Mouse (Mus musculus) CH12.LX (cell line): ENCODE results near the gene Adgrg5. TPM values are rescaled to one million over a fixed set of nuclear protein-coding genes. Genes with fewer than 3 reads are reported as not detected.

Experiments
- DNase-seq: peaks from one replicate; pipeline ENCODE4 v3.0.0-alpha.2; 2013; ENCODE audit errors: extremely low read depth
- H3K27ac ChIP-seq: 2 replicates; pipeline ENCODE4 v1.5.1; 2012; ENCODE audit warnings: low read depth, mild to moderate bottlenecking, control low read depth, moderate library complexity; ENCODE audit not compliant: insufficient read depth
- H3K27me3 ChIP-seq: replicated peaks from 2 replicates; pipeline ENCODE3; 2012; ENCODE audit warnings: inconsistent platforms
- H3K36me3 ChIP-seq, 2 experiments: replicated peaks in 1 of 2; 2 replicates each; pipeline versions ENCODE3 to v1.6.1; 2012; ENCODE audit warnings: inconsistent platforms in 1 of 2, low read length in 1 of 2, mild to moderate bottlenecking in 1 of 2, mixed read lengths in 1 of 2, moderate library complexity in 1 of 2; ENCODE audit not compliant: control insufficient read depth in 1 of 2, insufficient read depth in 1 of 2
- H3K4me1 ChIP-seq, 2 experiments: 2 replicates each; pipeline ENCODE4 v1.6.1; 2012; ENCODE audit warnings: inconsistent platforms in 1 of 2, moderate library complexity in 1 of 2; ENCODE audit not compliant: insufficient read depth in 2 of 2, control insufficient read depth in 1 of 2
- H3K4me2 ChIP-seq: 2 replicates; pipeline ENCODE4 v1.6.1; 2012; ENCODE audit warnings: low read depth, mild to moderate bottlenecking, control low read depth; ENCODE audit not compliant: poor library complexity, insufficient read depth, severe bottlenecking
- H3K4me3 ChIP-seq, 3 experiments: fragments of 150-350 bp in 1 of 3; sonication (generic) in 1 of 3; replicated peaks in 1 of 3; 2 replicates each; pipeline versions ENCODE3 to v1.5.1; 2011 to 2012; ENCODE audit warnings: low read depth in 2 of 3, low read length in 2 of 3, mild to moderate bottlenecking in 2 of 3, moderate library complexity in 2 of 3, control low read depth in 1 of 3, improper control_type of control experiment in 1 of 3, inconsistent platforms in 1 of 3, mixed read lengths in 1 of 3; ENCODE audit not compliant: poor library complexity in 1 of 3
- H3K79me2 ChIP-seq: replicated peaks from 2 replicates; pipeline ENCODE4 v1.6.1; 2012; ENCODE audit warnings: mild to moderate bottlenecking, moderate library complexity; ENCODE audit not compliant: control insufficient read depth, poor library complexity, insufficient read depth, severe bottlenecking; ENCODE audit errors: extremely low read depth
- H3K9ac ChIP-seq: 2 replicates; pipeline ENCODE4 v1.6.1; 2012; ENCODE audit warnings: low read depth, mild to moderate bottlenecking, control low read depth, moderate library complexity; ENCODE audit not compliant: insufficient read depth
- H3K9me3 ChIP-seq: replicated peaks from 2 replicates; pipeline ENCODE3; 2012; ENCODE audit warnings: low read length, inconsistent platforms, mixed read lengths
- BHLHE40 ChIP-seq: IDR thresholded peaks from 2 replicates; pipeline ENCODE4 v1.6.1; 2011; ENCODE audit warnings: mild to moderate bottlenecking, low read depth, low read length, improper control_type of control experiment
- CHD1 ChIP-seq: IDR thresholded peaks from 2 replicates; pipeline ENCODE4 v1.6.1; 2012; ENCODE audit warnings: low read depth, low read length, improper control_type of control experiment, inconsistent platforms
- CHD2 ChIP-seq: IDR thresholded peaks from 2 replicates; pipeline ENCODE4 v1.6.1; 2011; ENCODE audit warnings: low read length, improper control_type of control experiment
- CTCF ChIP-seq, 2 experiments: IDR thresholded peaks in 1 of 2; conservative IDR thresholded peaks in 1 of 2; 2 replicates each; pipeline ENCODE4 v1.5.1; 2011 to 2012; ENCODE audit warnings: low read depth in 2 of 2, low read length in 2 of 2, improper control_type of control experiment in 1 of 2, inconsistent platforms in 1 of 2, mild to moderate bottlenecking in 1 of 2, moderate library complexity in 1 of 2
- E2F4 ChIP-seq: IDR thresholded peaks from 2 replicates; pipeline ENCODE4 v1.6.1; 2011; ENCODE audit warnings: low read depth, low read length, improper control_type of control experiment; ENCODE audit not compliant: insufficient replicate concordance
- ELF1 ChIP-seq: IDR thresholded peaks from 2 replicates; pipeline ENCODE4 v1.6.1; 2014; ENCODE audit warnings: low read depth, mild to moderate bottlenecking, inconsistent platforms, low read length, improper control_type of control experiment
- EP300 ChIP-seq: IDR thresholded peaks from 2 replicates; pipeline ENCODE4 v1.6.1; 2011; ENCODE audit warnings: low read length, improper control_type of control experiment
- ETS1 ChIP-seq: conservative IDR thresholded peaks from 2 replicates; pipeline ENCODE4 v1.6.1; 2012; ENCODE audit warnings: low read depth, mild to moderate bottlenecking, inconsistent platforms, low read length, improper control_type of control experiment, moderate library complexity
- IRF4 ChIP-seq: IDR thresholded peaks from 2 replicates; pipeline ENCODE4 v1.6.1; 2014; ENCODE audit warnings: low read depth, mild to moderate bottlenecking, inconsistent platforms, low read length, improper control_type of control experiment
- JUN ChIP-seq: IDR thresholded peaks from 2 replicates; pipeline ENCODE4 v1.6.1; 2011; ENCODE audit warnings: low read depth, mild to moderate bottlenecking, low read length, improper control_type of control experiment, moderate library complexity; ENCODE audit not compliant: insufficient read depth
- JUND ChIP-seq: conservative IDR thresholded peaks from 2 replicates; pipeline ENCODE4 v1.6.1; 2011; ENCODE audit warnings: low read depth, low read length, improper control_type of control experiment
- KAT2A ChIP-seq: IDR thresholded peaks from 2 replicates; pipeline ENCODE4 v1.6.1; 2012; ENCODE audit warnings: low read length, improper control_type of control experiment, inconsistent platforms; ENCODE audit not compliant: insufficient replicate concordance
- MAFK ChIP-seq: IDR thresholded peaks from 2 replicates; pipeline ENCODE4 v1.6.1; 2011; ENCODE audit warnings: low read length, improper control_type of control experiment; ENCODE audit not compliant: insufficient replicate concordance
- MAX ChIP-seq: IDR thresholded peaks from 2 replicates; pipeline ENCODE4 v1.6.1; 2011; ENCODE audit warnings: low read length, improper control_type of control experiment
- MAZ ChIP-seq: IDR thresholded peaks from 2 replicates; pipeline ENCODE4 v1.6.1; 2012; ENCODE audit warnings: low read depth, mild to moderate bottlenecking, inconsistent platforms, low read length, improper control_type of control experiment, moderate library complexity
- MEF2A ChIP-seq: IDR thresholded peaks from 2 replicates; pipeline ENCODE4 v1.6.1; 2014; ENCODE audit warnings: low read depth, mild to moderate bottlenecking, inconsistent platforms, low read length, improper control_type of control experiment, borderline replicate concordance
- MXI1 ChIP-seq: IDR thresholded peaks from 2 replicates; pipeline ENCODE4 v1.6.1; 2011; ENCODE audit warnings: mild to moderate bottlenecking, low read depth, low read length, improper control_type of control experiment
- MYC ChIP-seq: IDR thresholded peaks from 2 replicates; pipeline ENCODE4 v1.6.1; 2011; ENCODE audit warnings: low read depth, mild to moderate bottlenecking, improper control_type of control experiment, low read length
- NRF1 ChIP-seq: IDR thresholded peaks from 2 replicates; pipeline ENCODE4 v1.6.1; 2014; ENCODE audit warnings: low read depth, mild to moderate bottlenecking, inconsistent platforms, low read length, improper control_type of control experiment, moderate library complexity
- PAX5 ChIP-seq: IDR thresholded peaks from 2 replicates; pipeline ENCODE4 v1.6.1; 2012; ENCODE audit warnings: low read length, inconsistent platforms, mixed read lengths
- POLR2A ChIP-seq: IDR thresholded peaks from 2 replicates; pipeline ENCODE4 v1.6.1; 2011; ENCODE audit warnings: low read depth, mild to moderate bottlenecking, improper control_type of control experiment, low read length
- POLR2AphosphoS2 ChIP-seq: IDR thresholded peaks from 2 replicates; pipeline ENCODE4 v1.6.1; 2011; ENCODE audit warnings: low read depth, low read length, improper control_type of control experiment
- RAD21 ChIP-seq: IDR thresholded peaks from 2 replicates; pipeline ENCODE4 v1.6.1; 2011; ENCODE audit warnings: low read depth, mild to moderate bottlenecking, low read length, improper control_type of control experiment, moderate library complexity
- RCOR1 ChIP-seq: conservative IDR thresholded peaks from 2 replicates; pipeline ENCODE4 v1.6.1; 2012; ENCODE audit warnings: low read depth, mild to moderate bottlenecking, inconsistent platforms, low read length, improper control_type of control experiment
- SIN3A ChIP-seq: IDR thresholded peaks from 2 replicates; pipeline ENCODE4 v1.6.1; 2012; ENCODE audit warnings: low read length, improper control_type of control experiment, inconsistent platforms
- SMC3 ChIP-seq: IDR thresholded peaks from 2 replicates; pipeline ENCODE4 v1.6.1; 2011; ENCODE audit warnings: low read depth, low read length, improper control_type of control experiment
- TBP ChIP-seq: conservative IDR thresholded peaks from 2 replicates; pipeline ENCODE4 v1.6.1; 2011; ENCODE audit warnings: low read depth, low read length, improper control_type of control experiment
- TCF12 ChIP-seq: IDR thresholded peaks from 2 replicates; pipeline ENCODE4 v1.6.1; 2014; ENCODE audit warnings: low read depth, mild to moderate bottlenecking, inconsistent platforms, low read length, improper control_type of control experiment
- USF1 ChIP-seq: IDR thresholded peaks from 2 replicates; pipeline ENCODE4 v1.6.1; 2014; ENCODE audit warnings: low read depth, mild to moderate bottlenecking, inconsistent platforms, low read length, improper control_type of control experiment
- USF2 ChIP-seq: conservative IDR thresholded peaks from 2 replicates; pipeline ENCODE4 v1.6.1; 2011; ENCODE audit warnings: low read depth, low read length, improper control_type of control experiment
- ZKSCAN1 ChIP-seq: IDR thresholded peaks from 2 replicates; pipeline ENCODE4 v1.6.1; 2012; ENCODE audit warnings: low read depth, inconsistent platforms, low read length, improper control_type of control experiment, borderline replicate concordance
- ZMIZ1 ChIP-seq: IDR thresholded peaks from 2 replicates; pipeline ENCODE4 v1.6.1; 2012; ENCODE audit warnings: low read depth, mild to moderate bottlenecking, inconsistent platforms, low read length, improper control_type of control experiment
- ZNF384 ChIP-seq: IDR thresholded peaks from 2 replicates; pipeline ENCODE4 v1.6.1; 2012; ENCODE audit warnings: low read depth, low read length, improper control_type of control experiment, inconsistent platforms
- dilution Hi-C: fragments of 300-500 bp; cut with MboI; formaldehyde crosslinking; loops from 2 replicates; pipeline ENCODE4 v1.14.3; 2020; ENCODE audit warnings: low sequenced_read_pairs; ENCODE audit not compliant: extremely low pct_unique_long_range_greater_than_20kb, extremely low pct_ligation_motif_present
- in situ Hi-C: fragments of 300-500 bp; cut with MboI; formaldehyde crosslinking; loops from 3 replicates; pipeline ENCODE4 v1.14.3; 2019; ENCODE audit warnings: low sequenced_read_pairs, low pct_ligation_motif_present, low pct_unique_long_range_greater_than_20kb, mixed read lengths
- polyA plus RNA-seq: library from polyadenylated mRNA; unstranded; fragments of >175 nt; gene quantifications from 2 replicates; pipeline ENCODE4 v1.2.1, GENCODE M21; 2012; ENCODE audit warnings: low read depth; ENCODE audit not compliant: insufficient read length
- total RNA-seq, 2 experiments: library from RNA; depleted of rRNA; stranded (reverse); fragments of 300-350 nt in 1 of 2; fragments of >200 nt in 1 of 2; gene quantifications; 2 replicates each; pipeline ENCODE4 v1.2.3; 2012 to 2014

Adgrg5 gene
- total and polyA plus RNA-seq, 3 experiments, result 0.81 to 10.0 (median 6.9) TPM

GRCm38 (mm10) chr8:94954921-94955758, 31.6 kb downstream of the Adgrg5 start (continued):
- peak; percentile 59; the same call in 1 of the 2 replicates for TF ChIP-seq CHD2
- TF ChIP-seq USF2, result no peak
- peak; percentile 97 for TF ChIP-seq MYC
- peak; percentile 75 for TF ChIP-seq SMC3
- TF ChIP-seq ZKSCAN1, result no peak
- no peak for TF ChIP-seq CHD1
- no peak for TF ChIP-seq USF1
- 0 out of 2 replicates have a peak, but pooled peaks have one; percentile 35 for TF ChIP-seq KAT2A
- 0 out of 2 replicates have a peak, but pooled peaks have one; percentile 3 for TF ChIP-seq ZNF384
- 0 out of 2 replicates have a peak, but pooled peaks have one; percentile 14 for TF ChIP-seq MXI1
- TF ChIP-seq MAX, result peak; percentile 60
- TF ChIP-seq MAZ, result 0 out of 2 replicates have a peak, but pooled peaks have one; percentile 39
- peak; percentile 54 for TF ChIP-seq TBP
- TF ChIP-seq TCF12, result peak; percentile 62
- TF ChIP-seq EP300, result peak; percentile 95
- no peak for TF ChIP-seq ZMIZ1
- TF ChIP-seq ELF1, result peak; percentile 9; the same call in 1 of the 2 replicates
- TF ChIP-seq JUND, result peak; percentile 95
- no peak for TF ChIP-seq SIN3A
- peak; percentile 98 for TF ChIP-seq IRF4
- no peak for TF ChIP-seq PAX5
- no peak for TF ChIP-seq E2F4

GRCm38 (mm10) chr8:94956078-94956574, 32.6 kb downstream of the Adgrg5 start:
- no peak overlapping the region for H3K9ac ChIP-seq
- no peak overlapping the region for H3K27ac ChIP-seq
- dilution Hi-C loops, result no loop called here
- H3K4me2 ChIP-seq, result peak overlapping the region; percentile 55
- no peaks in the 10 kb centered on the region for H3K79me2 ChIP-seq
- no peak overlapping the region for H3K4me3 ChIP-seq
- H3K9me3 ChIP-seq, result no peaks in the 10 kb centered on the region
- H3K27me3 ChIP-seq, result peaks cover 9% of the 10 kb centered on the region
- H3K4me1 ChIP-seq, result peaks cover 17 to 39% of the 10 kb centered on the region in 2 experiments
- peak; percentile 73 for DNase-seq
- no peaks in the 10 kb centered on the region for H3K36me3 ChIP-seq
- in situ Hi-C loops, result no loop called here
- TF ChIP-seq RAD21 (no peak), ETS1 (peak; percentile 75), NRF1 (no peak), POLR2AphosphoS2 (no peak), CHD1 (no peak), CHD2 (0 out of 2 replicates have a peak, but pooled peaks have one; percentile 10), IRF4 (peak; percentile 92), E2F4 (no peak), MXI1 (no peak), TCF12 (peak; percentile 72), SMC3 (no peak), USF1 (no peak), JUN (no peak), ELF1 (no peak), MAFK (peak; percentile 83), RCOR1 (peak; percentile 77; the same call in 1 of the 2 replicates), MAX (no peak), MYC (peak; percentile 20; the same call in 1 of the 2 replicates), POLR2A (no peak), MEF2A (peak; percentile 91), ZMIZ1 (no peak), USF2 (no peak), CTCF (conservative IDR thresholded peaks at IDR 0.05 in 1 of 2, IDR thresholded peaks at IDR 0.05 in 1 of 2; ENCODE audit: low read depth in 2 of 2, low read length in 2 of 2) (no peak), ZKSCAN1 (no peak), BHLHE40 (peak; percentile 72)
